Mouse (Mus musculus) c-Kit-positive CD71-positive TER-119-negative erythroid progenitor cells, embryonic 14.5 days (primary cell): ENCODE measurements around the gene Gtf2f2.

Experiments
- DNase-seq: peaks from one replicate; pipeline ENCODE4 v3.0.0-alpha.2; 2013; ENCODE audit warnings: low read depth

Gtf2f2 gene

DNA sequence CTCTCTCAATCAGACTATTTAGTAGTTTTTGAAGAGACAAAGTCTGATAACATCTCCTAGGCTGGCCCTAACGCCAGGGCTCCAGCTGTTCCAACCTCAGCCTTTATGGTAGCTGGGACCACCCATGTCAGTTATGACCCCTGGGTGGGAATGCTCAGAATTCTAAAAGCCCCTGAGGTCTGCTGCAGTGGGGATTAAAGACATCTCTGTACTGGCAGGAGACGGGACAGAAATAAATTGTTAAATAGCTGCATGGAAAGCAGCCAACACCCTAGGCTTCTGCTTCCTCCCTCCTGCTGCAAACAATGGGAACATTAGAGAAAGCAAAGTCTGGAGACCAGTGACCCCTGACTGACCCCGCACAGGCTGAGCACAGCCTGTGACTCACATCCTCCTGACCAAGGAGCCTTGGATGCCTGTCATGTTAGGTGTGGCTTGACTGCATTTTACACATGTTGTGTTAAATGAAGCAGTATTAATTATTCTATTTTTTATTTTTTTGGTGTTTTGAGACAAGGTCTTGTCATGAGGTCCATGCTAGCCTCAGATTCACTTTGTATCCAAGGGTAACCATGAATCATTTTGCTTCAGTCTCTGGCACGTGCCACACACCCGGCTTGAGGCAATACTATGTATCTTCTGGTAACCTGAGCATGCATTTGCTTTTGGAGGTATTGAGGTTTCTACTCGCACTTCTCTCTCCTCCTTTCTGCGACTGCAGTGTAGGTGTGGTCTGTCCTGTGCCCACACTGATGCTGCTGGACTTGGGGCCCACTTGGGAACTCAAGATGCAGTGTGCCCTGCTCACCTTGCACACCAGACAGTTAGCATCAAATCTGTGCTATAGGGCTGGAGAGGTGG, 146.9 kb downstream of the Gtf2f2 start:
- no peak for DNase-seq

DNA sequence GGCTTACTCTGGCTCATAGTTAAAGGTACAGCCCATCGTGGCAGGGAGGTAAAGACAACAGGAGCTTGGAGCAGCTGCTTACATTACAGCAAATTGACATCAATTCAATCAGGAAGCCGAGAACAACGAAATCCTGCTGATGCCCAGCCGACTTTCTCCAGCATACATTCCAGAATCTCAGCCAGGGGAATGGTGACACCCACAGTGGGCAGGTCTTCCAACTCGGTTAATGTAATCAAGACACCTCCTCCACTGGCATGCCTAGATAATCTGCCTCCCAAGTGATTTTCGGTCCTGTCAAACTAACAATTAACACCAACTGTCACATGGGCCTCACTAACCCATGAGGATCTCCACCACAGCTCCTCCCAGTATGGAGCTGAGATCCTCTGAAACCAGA, 148.0 kb downstream of the Gtf2f2 start:
- DNase-seq = no peak

DNA sequence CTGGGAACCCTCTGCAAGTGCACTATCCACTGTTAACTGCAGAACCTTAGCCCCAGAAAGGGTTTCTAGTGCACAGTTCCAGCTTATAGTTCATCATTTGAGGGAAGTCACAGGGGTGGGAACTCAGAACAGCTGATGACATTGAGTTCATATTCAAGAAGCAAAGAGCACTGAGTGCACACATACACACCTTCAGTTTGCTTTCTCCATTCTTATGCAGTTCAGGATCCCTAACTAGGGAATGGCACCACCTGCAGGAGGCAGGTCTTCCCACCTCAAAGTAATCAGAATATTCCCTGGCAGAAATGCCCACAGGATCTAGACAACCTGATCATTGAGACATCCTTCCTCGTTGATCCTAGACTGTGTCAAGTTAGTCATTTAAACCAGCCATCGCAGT, 151.0 kb downstream of the Gtf2f2 start:
- DNase-seq = no peak

DNA sequence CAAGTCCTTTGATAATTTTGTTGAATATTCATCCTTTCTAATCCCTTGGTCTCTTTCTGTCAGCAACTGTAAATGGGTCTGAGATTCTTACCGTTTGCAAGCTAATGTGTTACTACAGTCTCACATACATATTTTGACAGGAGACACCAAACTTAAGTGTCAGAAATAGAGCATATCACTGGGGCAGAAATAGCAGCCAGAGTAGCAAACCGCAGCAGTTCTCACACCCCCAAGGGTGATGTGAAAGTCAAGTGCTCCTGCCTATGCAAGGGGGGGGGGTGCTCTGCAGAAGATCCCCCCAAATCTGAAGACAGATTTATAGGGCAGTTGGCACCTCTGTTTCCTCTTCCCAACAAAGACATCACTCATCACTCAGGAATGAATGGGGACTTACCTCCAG, 152.5 kb downstream of the Gtf2f2 start:
- DNase-seq = no peak

DNA sequence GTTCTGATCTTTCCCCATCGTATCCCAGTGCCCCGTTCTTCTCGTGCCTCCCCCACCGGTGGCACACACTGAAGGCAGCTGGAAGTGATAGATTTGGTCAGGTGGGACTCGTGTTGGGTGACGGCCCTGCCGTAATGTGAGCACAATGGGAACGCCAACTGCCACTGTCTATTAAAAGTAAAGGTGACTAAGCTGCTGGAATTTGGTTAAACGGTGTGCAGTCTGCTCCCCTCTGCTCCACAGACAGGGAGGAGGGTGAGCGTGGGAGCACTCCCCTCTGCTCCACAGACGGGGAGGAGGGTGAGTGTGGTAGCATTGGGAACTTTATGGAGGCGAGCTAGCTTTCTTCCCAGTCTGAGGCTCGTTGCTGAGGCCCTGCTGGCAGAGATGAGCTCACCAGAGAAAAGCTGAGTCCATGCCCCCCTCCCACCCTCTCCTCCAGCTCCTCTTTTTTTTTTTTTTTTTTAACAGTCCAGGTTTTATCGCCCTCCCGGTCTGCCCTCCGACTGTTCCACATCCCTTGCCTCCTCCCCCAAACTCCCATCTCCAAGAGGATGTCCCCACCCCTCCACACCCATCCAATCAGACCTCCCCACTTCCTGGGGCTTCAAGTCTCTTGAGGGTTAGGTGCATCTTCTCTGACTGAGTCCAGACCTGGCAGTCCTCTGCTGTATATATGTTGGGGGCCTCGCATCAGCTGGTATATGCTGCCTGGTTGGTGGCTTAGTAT, 155.2 kb downstream of the Gtf2f2 start:
- no peak for DNase-seq

DNA sequence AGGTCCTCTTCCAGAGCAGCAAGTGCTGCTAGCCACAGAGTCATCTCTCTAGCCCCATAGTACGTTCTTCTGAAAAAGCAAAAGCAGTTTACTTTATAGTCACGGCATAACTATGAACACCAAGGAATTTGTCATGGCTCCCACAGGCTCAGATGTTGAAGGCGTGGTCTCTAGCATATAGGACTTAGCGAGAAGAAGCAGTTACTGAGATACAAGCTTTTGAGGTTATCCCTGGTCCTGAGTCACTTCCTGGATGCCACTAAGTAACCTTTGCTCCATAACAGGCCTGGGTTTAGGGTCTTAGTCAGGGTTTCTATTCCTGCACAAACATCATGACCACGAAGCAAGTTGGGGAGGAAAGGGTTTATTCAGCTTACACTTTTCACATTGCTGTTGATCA, 158.6 kb downstream of the Gtf2f2 start:
- no peak for DNase-seq

DNA sequence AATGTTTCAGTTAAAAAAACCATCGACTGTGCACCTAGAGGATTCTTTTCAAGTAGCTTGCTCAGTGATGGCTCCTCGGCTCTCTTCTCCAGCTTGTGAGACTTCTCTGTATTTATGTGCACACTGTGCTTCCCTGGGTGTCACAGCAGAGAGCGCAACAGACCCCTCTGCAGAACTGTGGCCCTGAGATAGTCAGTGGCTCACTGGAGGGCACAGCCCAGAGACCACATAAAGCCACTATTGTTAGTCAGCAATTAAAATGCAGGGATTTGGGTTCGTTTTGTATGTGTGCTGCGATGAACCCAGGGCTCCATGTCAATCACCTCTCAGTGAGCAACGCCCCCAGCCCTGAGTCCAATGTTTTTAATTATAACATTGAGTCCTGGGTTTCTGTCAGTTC, 159.8 kb downstream of the Gtf2f2 start:
- DNase-seq = no peak

DNA sequence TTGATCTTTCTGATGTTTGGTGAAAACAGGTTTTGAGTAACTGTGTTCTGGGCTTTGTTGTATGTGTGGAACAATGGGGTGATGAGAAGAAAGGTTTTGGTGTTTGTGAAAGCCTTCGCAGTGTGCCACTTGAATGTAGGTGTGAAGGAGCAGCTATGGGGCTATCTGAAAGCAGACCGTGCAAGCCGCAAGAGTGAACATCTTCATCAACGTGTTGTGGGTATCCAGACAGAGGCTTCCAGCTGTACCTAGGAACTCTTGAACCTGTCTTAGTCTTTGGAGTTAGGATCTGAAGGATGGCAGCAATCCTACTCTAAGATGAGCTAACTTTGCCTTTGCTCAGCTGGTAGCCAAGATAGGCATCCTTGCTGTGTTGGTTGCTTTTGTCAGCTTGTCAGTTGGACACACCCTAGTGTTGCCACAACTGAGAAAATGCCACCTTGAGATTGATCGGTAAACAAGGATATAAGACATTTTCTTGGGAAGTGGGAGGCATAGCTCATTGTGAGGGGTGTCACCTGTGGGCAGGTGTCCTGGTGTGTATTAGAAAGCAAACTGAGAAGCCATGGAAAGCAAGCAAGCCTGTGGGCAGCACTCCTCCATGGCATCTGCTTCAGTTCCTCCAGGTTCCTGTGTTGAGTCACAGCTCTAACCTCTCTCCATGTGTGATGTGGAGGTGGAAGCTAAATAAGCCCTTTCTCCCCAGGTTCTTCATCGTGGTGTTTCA, 160.7 kb downstream of the Gtf2f2 start:
- no peak for DNase-seq

DNA sequence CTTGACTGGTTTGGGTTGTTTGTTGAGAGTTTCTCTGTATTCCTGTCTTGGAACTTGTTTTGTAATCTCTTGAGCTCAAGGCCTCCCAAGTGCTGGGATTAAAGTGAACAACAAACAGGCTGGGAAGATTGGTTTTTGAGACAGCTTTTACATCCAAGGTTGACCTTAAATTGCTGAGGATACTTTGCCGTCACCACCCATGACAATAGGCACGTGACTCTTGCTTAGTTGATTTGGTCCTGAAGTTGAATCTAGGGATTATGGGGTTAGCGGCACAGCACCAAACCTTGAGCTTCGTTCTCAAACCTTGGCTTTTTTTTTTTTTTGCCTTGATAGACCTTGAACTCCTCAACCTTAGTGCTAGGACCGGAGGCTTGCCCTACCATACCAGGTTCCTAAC, 161.4 kb downstream of the Gtf2f2 start:
- no peak for DNase-seq

DNA sequence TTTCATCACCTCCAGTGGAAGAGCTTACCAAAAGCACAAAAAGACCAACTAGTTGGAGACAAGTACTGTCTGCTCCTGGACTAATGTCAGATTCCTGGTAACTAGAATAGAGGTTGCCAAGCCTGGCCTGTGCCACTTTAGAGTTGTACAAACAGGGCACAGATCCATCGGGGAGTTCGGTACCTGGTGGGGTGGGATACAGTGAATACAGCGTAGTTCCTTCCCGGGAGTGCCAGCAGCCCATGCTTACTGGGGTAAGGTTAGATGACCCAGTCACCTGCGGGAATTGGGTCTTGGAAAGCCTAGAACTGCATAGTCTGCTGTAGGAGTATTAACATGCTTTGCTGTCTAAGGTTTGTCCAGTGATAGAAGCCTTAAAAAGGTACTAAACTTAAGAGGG, 162.2 kb downstream of the Gtf2f2 start:
- DNase-seq = no peak

DNA sequence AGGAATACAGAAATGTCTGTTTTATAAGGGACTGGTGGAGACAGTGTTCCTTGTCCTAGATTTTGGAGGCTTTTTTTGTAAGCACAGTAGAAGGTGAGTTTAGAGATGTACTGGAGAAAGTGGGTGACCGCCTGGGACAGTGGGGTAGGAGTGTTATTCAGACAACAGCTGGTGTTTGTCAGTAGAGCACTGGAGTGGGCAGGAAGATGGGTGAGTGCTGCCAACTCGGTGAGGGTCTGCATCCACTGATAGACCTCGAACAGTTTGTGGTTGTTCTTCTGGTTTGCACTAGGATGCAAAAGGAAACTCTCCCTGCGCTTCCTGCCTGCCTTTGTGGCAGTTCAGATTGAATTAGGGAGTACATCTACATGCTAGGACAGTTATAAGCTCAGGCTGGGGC, 163.0 kb downstream of the Gtf2f2 start:
- no peak for DNase-seq
